Mouse (Mus musculus) lung, postnatal 14 days (tissue): ENCODE measurements around the gene Tnrc6c.

Experiments used
- DNase-seq: peaks from one replicate; pipeline ENCODE4 v3.0.0; 2021

The Tnrc6c gene

DNA sequence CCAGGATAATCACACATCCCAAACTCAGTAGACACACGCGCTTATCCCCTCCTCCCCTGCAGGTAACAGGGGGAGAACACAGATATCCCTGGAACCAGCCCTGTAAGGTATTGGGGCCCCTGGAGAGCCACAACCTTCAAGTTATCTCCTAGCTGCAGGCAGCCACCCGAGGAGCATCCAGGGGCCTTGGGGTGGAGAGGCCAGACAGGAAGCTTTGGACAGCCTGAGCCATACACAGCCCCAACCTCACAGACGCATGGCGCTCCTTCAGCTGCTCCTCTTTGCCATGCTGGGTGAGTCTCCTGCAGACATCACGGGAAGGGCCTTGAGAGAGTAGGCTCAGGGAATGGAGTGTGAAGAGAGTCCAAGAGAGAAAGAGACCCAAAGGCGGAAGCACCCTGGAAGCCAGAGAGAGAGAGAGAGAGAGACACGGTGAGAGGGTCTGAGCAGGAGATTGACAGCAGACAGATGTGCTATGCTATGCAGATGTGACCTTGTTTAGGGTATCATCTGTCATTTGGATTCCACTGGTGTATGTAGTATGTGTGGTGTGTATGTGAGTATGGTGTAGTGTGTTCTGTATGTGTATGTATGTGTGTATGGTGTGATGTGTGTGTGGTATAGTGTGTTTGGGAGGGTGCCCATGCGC lies 143.5 kb downstream of the Tnrc6c start, which contains the start of gene 6030468B19Rik:
TSS of gene 6030468B19Rik (plus strand) at position 150 of the 649 bp plus-strand sequence.
- no peak for DNase-seq

- DNase-seq, result no peak
Measured at GRCm38 (mm10) chr11:117798160-117798541, 144.1 kb downstream of the Tnrc6c start.

DNA sequence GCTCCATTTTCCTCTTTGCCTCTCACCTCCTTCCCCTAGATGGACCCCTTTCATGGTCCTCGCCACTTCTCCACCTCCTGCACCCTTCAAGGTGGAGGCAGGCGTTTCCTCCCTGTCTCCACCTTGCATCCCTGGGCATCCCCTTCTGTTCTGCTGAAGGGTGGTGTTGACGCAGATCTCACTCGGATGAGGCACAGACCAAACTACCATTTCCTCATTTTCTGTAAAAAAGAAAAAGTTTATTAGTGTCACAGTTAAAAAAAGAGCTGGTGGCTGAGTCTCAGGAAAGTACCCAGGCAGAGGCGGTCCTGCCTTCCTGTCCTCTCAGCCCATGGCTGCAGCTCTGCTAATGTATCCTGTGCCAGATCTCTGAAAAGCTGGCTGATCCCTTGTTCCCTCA lies 145.1 kb downstream of the Tnrc6c start:
- DNase-seq, result no peak

- no peak for DNase-seq
Measured at GRCm38 (mm10) chr11:117800038-117800437, 145.9 kb downstream of the Tnrc6c start.

GRCm38 (mm10) chr11:117801650-117802049 lies 147.6 kb downstream of the Tnrc6c start:
- DNase-seq, result no peak

DNA sequence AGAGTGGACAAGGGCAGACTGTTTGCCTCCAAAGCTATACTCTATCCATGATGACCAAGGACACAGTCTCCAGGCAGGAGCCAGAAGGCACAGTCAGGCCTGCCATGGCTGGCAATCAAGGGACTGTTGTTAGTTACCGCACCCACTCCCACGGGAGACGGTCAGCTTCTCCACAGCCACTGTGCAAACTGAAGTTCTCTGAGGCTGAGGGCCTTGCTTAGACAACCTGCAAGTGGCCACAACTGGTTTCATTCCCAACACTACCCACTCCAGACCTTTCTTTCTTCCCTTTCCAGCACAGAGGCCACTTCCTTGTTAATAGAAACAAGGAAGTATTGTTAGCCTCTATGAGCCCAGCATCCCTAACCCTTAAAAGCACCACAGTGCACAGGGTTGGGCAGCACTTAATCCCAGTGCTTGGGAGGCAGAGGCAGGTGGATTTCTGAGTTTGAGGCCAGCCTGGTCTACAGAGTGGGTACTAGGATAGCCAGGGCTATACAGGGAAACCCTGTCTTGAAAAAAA lies 149.1 kb downstream of the Tnrc6c start:
- DNase-seq, result no peak

GRCm38 (mm10) chr11:117806781-117807180 lies 152.7 kb downstream of the Tnrc6c start:
- DNase-seq, result no peak

GRCm38 (mm10) chr11:117809407-117810311 lies 155.6 kb downstream of the Tnrc6c start, which contains the start of the genes Gm20708 and Syngr2:
Gene Gm20708 (plus strand): TSS chr11:117809668.
Gene Syngr2 (plus strand): TSS chr11:117809668.
- peak; percentile 80 for DNase-seq

- DNase-seq, result peak; percentile 91
Measured at GRCm38 (mm10) chr11:117810401-117811046, 156.4 kb downstream of the Tnrc6c start.
